Mouse (Mus musculus): ENCODE measurements around the gene Cytip. TPM values are rescaled to one million over a fixed set of nuclear protein-coding genes. Genes with fewer than 3 reads are reported as not detected.

Gene Cytip
- polyA plus RNA-seq, 1 experiment from 2014 or later, result 1.5 TPM

- ATAC-seq (ENCODE audit: low FRiP score, low TSS enrichment), result no peak
- H3K27ac ChIP-seq (ENCODE audit: low read length), result no peak overlapping the region
- H3K4me3 ChIP-seq (ENCODE audit: low read length), result no peak overlapping the region
- no peaks in the 10 kb centered on the region for H3K9me3 ChIP-seq (ENCODE audit: low read length)
- H3K9ac ChIP-seq (replicated peaks; ENCODE audit: low read length), result no peak overlapping the region
- H3K27me3 ChIP-seq (ENCODE audit: insufficient read depth, low read length), result no peaks in the 10 kb centered on the region
- no peak overlapping the region for H3K4me2 ChIP-seq (replicated peaks; ENCODE audit: low read depth, low read length)
- 83% methylated on average over 2 of the region's 2 CpGs for WGBS
- no peaks in the 10 kb centered on the region for H3K4me1 ChIP-seq (ENCODE audit: insufficient read depth, low read length)
- H3K36me3 ChIP-seq (ENCODE audit: insufficient read depth, low read length), result no peaks in the 10 kb centered on the region
Measured at GRCm38 (mm10) chr2:58184197-58184596, 11.1 kb downstream of the Cytip start.

GRCm38 (mm10) chr2:58183658-58184057, 11.7 kb downstream of the Cytip start:
- no peak for ATAC-seq (ENCODE audit: low FRiP score, low TSS enrichment)
- no peaks in the 10 kb centered on the region for H3K9me3 ChIP-seq (ENCODE audit: low read length)
- no peak overlapping the region for H3K27ac ChIP-seq (ENCODE audit: low read length)
- no peaks in the 10 kb centered on the region for H3K4me1 ChIP-seq (ENCODE audit: insufficient read depth, low read length)
- WGBS, result 79% methylated on average over 2 of the region's 2 CpGs
- no peaks in the 10 kb centered on the region for H3K27me3 ChIP-seq (ENCODE audit: insufficient read depth, low read length)
- no peak overlapping the region for H3K4me2 ChIP-seq (replicated peaks; ENCODE audit: low read depth, low read length)
- no peak overlapping the region for H3K4me3 ChIP-seq (ENCODE audit: low read length)
- no peaks in the 10 kb centered on the region for H3K36me3 ChIP-seq (ENCODE audit: insufficient read depth, low read length)
- H3K9ac ChIP-seq (replicated peaks; ENCODE audit: low read length), result no peak overlapping the region

DNA sequence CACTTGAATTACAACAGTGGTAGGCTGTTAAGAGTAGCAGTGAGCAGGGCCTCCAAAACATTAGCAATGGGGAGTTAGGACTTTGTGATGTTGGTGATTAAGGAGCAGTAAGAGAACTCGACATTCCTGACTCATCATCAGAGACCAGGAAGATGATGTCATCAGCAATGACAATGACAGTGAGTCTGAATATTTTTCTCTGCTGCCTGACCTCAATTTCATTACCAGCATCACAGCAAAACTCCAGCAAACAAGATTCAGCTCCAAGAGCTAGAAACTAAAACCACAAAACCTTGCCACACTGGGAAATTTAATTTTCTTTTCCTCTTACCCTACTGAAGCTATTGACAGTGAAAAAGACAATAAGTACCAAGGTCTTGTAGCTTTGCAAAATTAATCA, 14.6 kb downstream of the Cytip start:
- 72% methylated on average over 1 of the region's 1 CpGs for WGBS
- no peak for ATAC-seq (ENCODE audit: low FRiP score, low TSS enrichment)
- H3K9ac ChIP-seq (replicated peaks; ENCODE audit: low read length), result no peak overlapping the region
- no peaks in the 10 kb centered on the region for H3K36me3 ChIP-seq (ENCODE audit: insufficient read depth, low read length)
- H3K4me1 ChIP-seq (ENCODE audit: insufficient read depth, low read length), result peaks cover 7% of the 10 kb centered on the region
- no peaks in the 10 kb centered on the region for H3K27me3 ChIP-seq (ENCODE audit: insufficient read depth, low read length)
- H3K4me2 ChIP-seq (replicated peaks; ENCODE audit: low read depth, low read length), result no peak overlapping the region
- H3K4me3 ChIP-seq (ENCODE audit: low read length), result no peak overlapping the region
- no peaks in the 10 kb centered on the region for H3K9me3 ChIP-seq (ENCODE audit: low read length)
- no peak overlapping the region for H3K27ac ChIP-seq (ENCODE audit: low read length)

GRCm38 (mm10) chr2:58179056-58179455, 16.3 kb downstream of the Cytip start:
- ATAC-seq (ENCODE audit: low FRiP score, low TSS enrichment), result no peak
- Histone ChIP-seq H3K4me1 (ENCODE audit: insufficient read depth, low read length) (peaks cover 14% of the 10 kb centered on the region), H3K9me3 (ENCODE audit: low read length) (no peaks in the 10 kb centered on the region), H3K27me3 (ENCODE audit: insufficient read depth, low read length) (no peaks in the 10 kb centered on the region), H3K36me3 (ENCODE audit: insufficient read depth, low read length) (no peaks in the 10 kb centered on the region), H3K9ac (replicated peaks; ENCODE audit: low read length) (no peak overlapping the region), H3K4me2 (replicated peaks; ENCODE audit: low read depth, low read length) (no peak overlapping the region), H3K4me3 (ENCODE audit: low read length) (no peak overlapping the region), H3K27ac (ENCODE audit: low read length) (no peak overlapping the region)
- 59% methylated on average over 1 of the region's 1 CpGs for WGBS

DNA sequence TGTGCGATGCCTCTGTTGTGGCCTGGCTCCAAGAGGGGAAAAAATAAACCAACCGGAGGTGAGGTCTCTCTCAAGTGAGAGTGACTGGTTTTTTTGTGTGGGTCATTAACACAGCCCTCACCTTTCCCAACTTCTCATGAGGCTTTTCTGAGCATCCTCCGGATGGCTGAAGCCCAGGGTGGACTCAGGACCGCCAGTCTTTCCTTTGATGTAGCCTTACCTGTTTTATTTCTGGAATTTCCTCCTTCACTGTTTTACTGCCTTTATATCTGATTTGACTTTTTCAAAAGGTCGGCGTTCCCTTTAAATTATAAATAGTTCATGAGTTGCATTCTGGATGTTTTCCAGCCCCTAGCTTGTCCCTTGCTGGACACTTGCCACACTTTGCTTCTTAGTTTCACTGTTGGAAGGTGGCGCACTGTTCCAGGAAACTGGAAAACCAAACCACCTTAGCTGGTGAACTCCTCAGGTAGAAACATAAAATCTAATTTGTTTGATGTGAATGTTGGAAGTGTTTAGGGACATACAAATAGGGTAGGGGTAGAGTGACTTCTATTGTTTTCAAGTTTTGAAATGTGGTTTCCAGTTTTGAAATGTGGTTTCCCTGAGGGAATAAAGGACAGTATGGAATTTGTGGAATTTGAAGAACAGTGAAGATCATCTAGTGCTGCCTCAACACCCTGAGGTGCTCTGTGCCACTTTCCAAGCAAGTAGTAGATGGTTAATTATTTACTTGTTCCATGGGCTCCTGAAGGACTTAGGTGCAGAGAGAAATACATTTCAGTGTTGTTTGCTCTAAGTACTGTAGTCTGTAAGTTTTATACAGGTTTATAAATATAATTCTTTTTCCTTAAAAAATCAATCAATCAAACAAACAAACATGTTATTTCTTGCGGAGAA, 19.7 kb downstream of the Cytip start:
- WGBS, result 56% methylated on average over 8 of the region's 8 CpGs
- Histone ChIP-seq H3K4me3 (ENCODE audit: low read length) (no peak overlapping the region), H3K27ac (ENCODE audit: low read length) (peak overlapping the region; percentile 34; the same call in 1 of the 2 replicates), H3K4me1 (ENCODE audit: insufficient read depth, low read length) (peaks cover 14% of the 10 kb centered on the region), H3K9me3 (ENCODE audit: low read length) (no peaks in the 10 kb centered on the region), H3K4me2 (replicated peaks; ENCODE audit: low read depth, low read length) (no peak overlapping the region), H3K9ac (replicated peaks; ENCODE audit: low read length) (no peak overlapping the region), H3K36me3 (ENCODE audit: insufficient read depth, low read length) (no peaks in the 10 kb centered on the region), H3K27me3 (ENCODE audit: insufficient read depth, low read length) (no peaks in the 10 kb centered on the region)
- ATAC-seq (ENCODE audit: low FRiP score, low TSS enrichment), result no peak; the same call in 1 of the 2 replicates

DNA sequence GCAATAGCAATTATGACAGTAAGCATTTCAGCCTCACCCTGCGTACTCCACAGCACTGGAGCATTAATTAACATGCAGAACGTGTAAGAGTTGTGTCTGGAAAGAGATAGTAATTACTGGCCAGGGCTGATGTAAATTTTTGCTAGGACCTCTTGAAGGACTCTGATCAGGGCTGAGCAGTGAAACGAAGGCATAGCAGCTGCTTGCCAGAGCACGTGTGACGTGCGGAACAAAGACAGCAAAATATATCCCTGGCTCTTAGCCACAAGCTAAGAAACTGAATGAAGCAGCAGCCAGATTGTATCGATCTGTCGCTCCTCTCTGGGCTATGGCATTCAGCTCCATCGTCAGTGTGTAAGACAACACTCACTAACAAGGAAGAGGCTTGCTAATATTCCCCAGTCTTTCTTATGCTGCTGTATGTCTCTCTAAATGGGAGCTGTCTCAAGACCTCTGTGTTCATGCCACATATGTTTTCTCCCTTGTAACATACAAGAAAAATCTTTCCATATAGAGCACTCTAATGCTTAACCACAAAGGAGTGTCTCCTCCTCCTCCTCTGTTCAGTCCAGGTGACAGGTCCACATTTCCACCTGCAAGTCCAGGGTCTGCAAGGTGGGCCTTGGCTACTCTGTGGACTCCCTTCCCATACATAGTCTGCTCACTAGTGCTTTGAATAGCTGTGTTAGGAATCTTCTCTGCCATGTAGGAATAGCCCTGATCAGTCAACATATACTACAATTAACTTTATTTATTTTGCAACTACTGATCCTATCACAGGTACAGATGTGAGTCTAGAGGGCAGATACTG, 20.7 kb downstream of the Cytip start:
- H3K4me2 ChIP-seq (replicated peaks; ENCODE audit: low read depth, low read length), result no peak overlapping the region
- H3K27ac ChIP-seq (ENCODE audit: low read length), result peak overlapping the region; percentile 34; the same call in 1 of the 2 replicates
- no peak overlapping the region for H3K9ac ChIP-seq (replicated peaks; ENCODE audit: low read length)
- ATAC-seq (ENCODE audit: low FRiP score, low TSS enrichment), result peak; percentile 39; the same call in 1 of the 2 replicates
- peaks cover 14% of the 10 kb centered on the region for H3K4me1 ChIP-seq (ENCODE audit: insufficient read depth, low read length)
- H3K36me3 ChIP-seq (ENCODE audit: insufficient read depth, low read length), result no peaks in the 10 kb centered on the region
- H3K9me3 ChIP-seq (ENCODE audit: low read length), result no peaks in the 10 kb centered on the region
- 60% methylated on average over 9 of the region's 9 CpGs for WGBS
- no peaks in the 10 kb centered on the region for H3K27me3 ChIP-seq (ENCODE audit: insufficient read depth, low read length)
- H3K4me3 ChIP-seq (ENCODE audit: low read length), result no peak overlapping the region

DNA sequence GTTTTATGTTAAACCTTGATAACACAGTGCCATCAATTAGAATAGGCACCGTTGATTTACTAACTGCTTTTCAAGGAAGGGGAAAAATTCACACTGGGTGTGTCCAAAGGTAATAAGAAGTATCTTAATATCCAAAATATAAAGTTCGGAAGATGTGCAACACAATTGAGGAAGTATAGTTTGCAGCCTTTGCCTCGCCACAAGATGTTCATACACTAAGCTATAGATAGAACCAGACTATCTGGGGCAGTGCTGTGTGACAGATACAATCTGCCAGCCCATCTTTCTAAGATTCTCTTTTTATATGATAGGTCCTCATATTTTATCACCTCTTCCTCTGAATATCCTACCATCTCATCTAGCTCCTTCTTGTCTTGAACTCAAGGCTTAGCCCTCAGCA, 22.4 kb downstream of the Cytip start:
- H3K9me3 ChIP-seq (ENCODE audit: low read length), result no peaks in the 10 kb centered on the region
- no peaks in the 10 kb centered on the region for H3K27me3 ChIP-seq (ENCODE audit: insufficient read depth, low read length)
- H3K9ac ChIP-seq (replicated peaks; ENCODE audit: low read length), result no peak overlapping the region
- H3K4me1 ChIP-seq (ENCODE audit: insufficient read depth, low read length), result peaks cover 14% of the 10 kb centered on the region
- no peak overlapping the region for H3K4me2 ChIP-seq (replicated peaks; ENCODE audit: low read depth, low read length)
- H3K4me3 ChIP-seq (ENCODE audit: low read length), result no peak overlapping the region
- no peaks in the 10 kb centered on the region for H3K36me3 ChIP-seq (ENCODE audit: insufficient read depth, low read length)
- 84% methylated on average over 3 of the region's 3 CpGs for WGBS
- no peak for ATAC-seq (ENCODE audit: low FRiP score, low TSS enrichment)
- H3K27ac ChIP-seq (ENCODE audit: low read length), result no peak overlapping the region

- 86% methylated on average over 2 of the region's 2 CpGs for WGBS
- no peak overlapping the region for H3K4me2 ChIP-seq (replicated peaks; ENCODE audit: low read depth, low read length)
- H3K27ac ChIP-seq (ENCODE audit: low read length), result no peak overlapping the region
- ATAC-seq (ENCODE audit: low FRiP score, low TSS enrichment), result no peak
- no peak overlapping the region for H3K4me3 ChIP-seq (ENCODE audit: low read length)
- no peaks in the 10 kb centered on the region for H3K4me1 ChIP-seq (ENCODE audit: insufficient read depth, low read length)
- H3K9ac ChIP-seq (replicated peaks; ENCODE audit: low read length), result no peak overlapping the region
- H3K27me3 ChIP-seq (ENCODE audit: insufficient read depth, low read length), result no peaks in the 10 kb centered on the region
- no peaks in the 10 kb centered on the region for H3K36me3 ChIP-seq (ENCODE audit: insufficient read depth, low read length)
- no peaks in the 10 kb centered on the region for H3K9me3 ChIP-seq (ENCODE audit: low read length)
Measured at GRCm38 (mm10) chr2:58169173-58169572, 26.2 kb downstream of the Cytip start.

DNA sequence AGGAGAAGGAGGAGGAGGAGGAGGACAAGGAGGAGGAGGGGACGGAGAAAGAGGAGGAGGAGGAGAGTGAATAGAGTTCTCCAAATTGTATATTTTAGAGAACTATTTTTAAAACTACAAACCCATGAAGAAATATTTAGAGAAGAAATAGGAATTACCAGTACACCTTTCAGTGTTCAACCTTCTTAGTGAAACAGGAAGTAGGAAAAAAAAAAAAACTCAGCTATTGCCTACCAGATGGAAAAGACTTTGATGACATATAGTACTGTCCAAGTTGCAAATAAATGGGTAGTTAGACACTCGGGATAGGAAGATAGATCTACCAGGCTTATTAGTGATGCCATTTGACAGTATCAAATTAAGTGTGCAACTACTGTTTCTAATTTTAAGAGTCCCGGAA, 27.7 kb downstream of the Cytip start:
- Histone ChIP-seq H3K4me2 (replicated peaks; ENCODE audit: low read depth, low read length) (no peak overlapping the region), H3K9ac (replicated peaks; ENCODE audit: low read length) (no peak overlapping the region), H3K4me3 (ENCODE audit: low read length) (no peak overlapping the region), H3K4me1 (ENCODE audit: insufficient read depth, low read length) (no peaks in the 10 kb centered on the region), H3K36me3 (ENCODE audit: insufficient read depth, low read length) (no peaks in the 10 kb centered on the region), H3K9me3 (ENCODE audit: low read length) (no peaks in the 10 kb centered on the region), H3K27me3 (ENCODE audit: insufficient read depth, low read length) (no peaks in the 10 kb centered on the region), H3K27ac (ENCODE audit: low read length) (no peak overlapping the region)
- WGBS, result 80% methylated on average over 3 of the region's 3 CpGs
- no peak for ATAC-seq (ENCODE audit: low FRiP score, low TSS enrichment)

DNA sequence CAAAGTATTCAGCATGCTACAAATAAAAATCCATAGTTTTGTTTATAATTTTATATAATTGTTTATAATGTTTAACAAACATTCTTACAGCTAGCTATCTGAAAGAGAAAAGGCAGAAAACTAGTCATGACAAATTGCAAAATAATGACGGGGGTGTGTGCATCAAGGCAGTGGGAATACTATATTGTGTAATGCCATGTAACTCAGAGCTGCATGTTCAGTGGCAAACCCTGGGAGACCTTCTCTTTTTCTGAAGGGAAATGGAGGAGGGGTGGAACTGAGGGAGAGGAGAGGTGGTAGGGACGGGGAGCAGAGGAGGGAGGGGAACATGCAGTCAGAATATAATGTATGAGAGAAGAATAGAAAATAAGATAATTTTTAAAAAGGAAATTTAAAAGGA, 28.6 kb downstream of the Cytip start:
- Histone ChIP-seq H3K27me3 (ENCODE audit: insufficient read depth, low read length) (no peaks in the 10 kb centered on the region), H3K4me2 (replicated peaks; ENCODE audit: low read depth, low read length) (no peak overlapping the region), H3K9me3 (ENCODE audit: low read length) (no peaks in the 10 kb centered on the region), H3K4me3 (ENCODE audit: low read length) (no peak overlapping the region), H3K27ac (ENCODE audit: low read length) (no peak overlapping the region), H3K36me3 (ENCODE audit: insufficient read depth, low read length) (no peaks in the 10 kb centered on the region), H3K4me1 (ENCODE audit: insufficient read depth, low read length) (no peaks in the 10 kb centered on the region), H3K9ac (replicated peaks; ENCODE audit: low read length) (no peak overlapping the region)
- 82% methylated on average over 2 of the region's 2 CpGs for WGBS
- no peak for ATAC-seq (ENCODE audit: low FRiP score, low TSS enrichment)

Data from kidney, embryonic 16.5 days (tissue).